Mouse (Mus musculus): Measurements from ENCODE around the gene Acsf3.
A peak's percentile ranks its signal among the peaks of the same experiment; 100 is the strongest.

Acsf3 gene

GRCm38 (mm10) chr8:122761109-122761508 lies 14.2 kb upstream of the Acsf3 start:
- DNase-seq (ENCODE audit: low spot score in 2 of 2): no peak

DNA sequence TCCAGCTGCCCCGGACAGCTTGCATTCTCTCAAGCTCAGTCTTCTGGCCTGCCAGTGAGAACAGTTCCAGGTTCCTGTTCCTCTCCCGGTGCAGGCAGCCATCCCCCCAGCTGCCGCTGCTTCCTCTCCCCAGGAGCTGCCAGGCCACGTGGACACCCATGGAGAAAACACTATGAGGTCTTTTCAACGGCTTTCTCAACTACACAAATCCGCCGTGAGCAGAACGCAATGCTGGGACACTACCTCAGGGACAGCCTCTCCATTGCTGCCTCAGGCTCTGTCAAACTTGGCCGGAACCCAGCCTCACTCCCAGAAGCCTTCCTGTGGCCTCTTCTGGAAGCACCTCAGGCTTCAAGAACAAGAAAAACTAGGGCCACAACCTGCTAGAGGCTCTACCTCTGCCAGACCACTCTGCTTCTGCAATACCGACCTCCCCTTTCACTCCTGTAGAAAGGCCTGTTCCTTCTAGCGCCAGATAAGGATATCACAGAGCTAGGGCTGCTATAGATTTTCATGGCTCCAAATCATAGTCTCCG lies 12.5 kb upstream of the Acsf3 start:
- no peak for DNase-seq (ENCODE audit: low spot score in 2 of 2)

GRCm38 (mm10) chr8:122763267-122763738 lies 12.0 kb upstream of the Acsf3 start:
- no peak for DNase-seq (ENCODE audit: low spot score in 2 of 2)

DNA sequence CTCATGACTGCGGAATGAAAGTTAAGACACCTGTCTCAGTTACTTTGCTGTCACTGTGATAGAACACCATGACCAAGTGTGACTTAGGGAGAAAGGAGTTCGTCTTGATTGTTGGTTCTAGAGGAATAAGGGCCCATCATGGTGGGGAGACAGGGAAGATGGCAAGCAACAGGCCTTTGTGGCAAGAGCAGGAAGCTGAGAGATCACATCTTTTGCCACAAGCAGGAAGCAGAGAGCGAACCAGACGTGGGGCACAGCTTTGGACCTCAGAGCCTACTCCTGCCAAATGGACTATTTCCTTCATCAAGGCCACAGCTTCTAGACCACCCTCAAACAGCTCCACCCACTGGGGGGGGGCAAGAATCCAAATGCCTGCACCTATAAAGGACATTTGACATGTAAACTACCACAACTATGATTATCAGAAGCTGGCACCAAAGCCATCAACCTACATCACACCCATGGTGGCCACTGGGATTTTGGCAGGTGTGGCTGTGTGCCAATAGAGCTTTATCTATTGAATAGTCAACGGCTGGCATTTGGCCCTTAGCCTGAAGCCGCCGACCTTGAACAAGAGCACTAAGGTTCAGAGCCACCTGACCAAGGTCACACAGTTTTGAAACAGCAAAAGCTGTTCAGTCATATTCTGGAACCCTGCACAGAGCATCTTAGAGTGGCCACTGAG lies 10.4 kb upstream of the Acsf3 start:
- no peak for DNase-seq (ENCODE audit: low spot score in 2 of 2)

- no peak for DNase-seq (ENCODE audit: low spot score in 2 of 2)
Measured at GRCm38 (mm10) chr8:122766189-122766588, 9.1 kb upstream of the Acsf3 start.

DNA sequence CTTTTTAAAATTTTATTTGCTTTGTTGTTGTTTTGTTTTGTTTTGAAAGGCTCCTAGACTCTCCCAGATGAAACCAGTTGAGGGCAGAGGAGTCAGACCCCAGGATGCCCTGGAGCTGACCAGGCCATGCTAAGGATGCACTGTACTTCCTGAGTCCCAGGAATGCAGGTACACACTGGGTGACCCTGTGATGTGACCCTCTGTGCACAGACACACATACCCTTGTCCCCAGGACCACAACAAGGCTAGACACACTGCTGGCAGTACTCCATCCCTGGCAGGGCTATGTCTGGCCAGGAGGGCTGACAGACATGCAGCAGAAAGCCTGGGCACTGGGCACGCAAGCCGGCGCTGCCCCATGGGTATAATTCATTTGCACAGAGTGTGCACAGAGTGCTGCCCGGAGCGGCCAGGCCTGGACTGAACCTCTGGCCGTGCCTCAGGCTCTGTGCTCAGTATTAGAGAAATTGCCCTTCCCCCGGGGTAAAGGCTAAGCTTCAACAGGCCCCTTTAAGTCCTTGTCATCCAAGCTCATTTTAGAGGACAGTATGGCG lies 8.6 kb upstream of the Acsf3 start:
- DNase-seq (ENCODE audit: low spot score in 2 of 2): no peak

- no peak for DNase-seq (ENCODE audit: low spot score in 2 of 2)
Measured at GRCm38 (mm10) chr8:122767229-122767628, 8.1 kb upstream of the Acsf3 start.

DNA sequence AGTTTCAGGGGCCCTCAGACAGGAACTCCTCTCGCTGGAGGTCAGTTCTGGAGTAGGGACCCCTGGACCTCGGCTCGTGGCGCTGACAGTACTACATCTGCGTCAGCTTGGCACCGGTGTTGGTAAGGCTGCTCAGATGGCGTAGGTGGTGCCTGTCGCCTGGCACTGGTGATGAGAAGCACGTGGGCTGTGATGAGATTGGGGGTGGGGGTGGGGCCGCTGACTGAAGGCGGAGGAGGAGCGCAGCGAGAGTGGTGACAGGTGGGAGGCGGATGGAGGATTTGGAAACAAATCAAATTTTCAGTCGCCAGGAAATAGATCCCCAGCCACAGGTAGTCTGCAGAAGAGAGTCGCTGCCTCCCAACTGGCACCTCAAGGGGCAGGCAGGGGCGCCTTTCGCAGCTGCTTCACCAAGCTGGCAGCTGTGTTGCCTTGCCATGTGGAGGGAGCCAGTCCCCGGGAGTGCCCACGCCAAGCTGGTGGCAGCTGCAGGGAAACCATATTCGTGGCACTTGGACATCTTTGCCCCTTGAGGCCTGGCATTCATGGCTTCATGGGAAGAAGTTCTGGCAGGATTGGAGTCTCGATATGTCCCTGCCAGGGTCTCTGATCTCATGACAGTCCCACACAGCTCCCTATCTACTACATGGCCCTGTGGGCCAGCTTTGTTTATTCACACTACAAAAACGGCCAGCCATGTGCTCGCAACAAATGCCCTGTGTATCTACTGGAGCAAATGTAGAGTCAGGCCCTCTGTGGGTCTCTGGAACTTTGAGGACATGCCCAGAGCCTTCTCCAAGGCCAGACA lies 5.8 kb upstream of the Acsf3 start:
- DNase-seq (ENCODE audit: low spot score in 2 of 2): peak in 1 of 2 experiments; percentile 65

DNA sequence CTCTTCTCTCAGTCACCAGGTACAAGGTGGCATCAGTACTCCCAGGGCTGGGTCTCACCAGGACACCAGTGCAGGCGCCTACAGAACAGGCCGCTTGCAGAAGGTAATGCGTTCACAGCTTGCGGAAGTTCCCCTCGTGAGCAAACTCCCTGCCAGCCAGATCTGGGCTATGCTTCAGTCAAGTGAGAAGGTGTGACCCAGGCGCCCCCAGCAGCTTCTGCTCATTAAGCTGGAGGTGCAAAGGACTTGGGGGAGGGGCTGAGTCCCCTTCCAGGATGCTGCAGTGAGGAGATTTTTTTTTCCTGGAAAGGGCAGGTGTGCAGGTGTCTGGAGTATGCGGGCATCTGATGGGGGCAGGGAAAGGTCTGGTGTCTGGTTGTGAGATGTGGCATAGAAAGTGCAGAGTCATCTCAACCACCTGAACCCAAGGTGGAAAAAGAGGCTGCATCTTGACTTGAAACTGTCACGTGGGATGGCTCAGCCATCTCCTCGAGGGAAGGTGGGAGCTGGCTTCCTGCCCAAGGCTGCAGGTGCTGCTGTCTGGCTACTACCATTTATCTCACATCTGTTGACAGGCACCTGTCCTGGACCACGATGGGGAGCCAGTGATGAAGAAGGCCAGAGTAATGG lies 2.7 kb upstream of the Acsf3 start:
- DNase-seq (ENCODE audit: low spot score in 2 of 2): no peak

- DNase-seq (ENCODE audit: low spot score in 2 of 2): no peak
Measured at GRCm38 (mm10) chr8:122777701-122778100, 2.4 kb downstream of the Acsf3 start.

DNA sequence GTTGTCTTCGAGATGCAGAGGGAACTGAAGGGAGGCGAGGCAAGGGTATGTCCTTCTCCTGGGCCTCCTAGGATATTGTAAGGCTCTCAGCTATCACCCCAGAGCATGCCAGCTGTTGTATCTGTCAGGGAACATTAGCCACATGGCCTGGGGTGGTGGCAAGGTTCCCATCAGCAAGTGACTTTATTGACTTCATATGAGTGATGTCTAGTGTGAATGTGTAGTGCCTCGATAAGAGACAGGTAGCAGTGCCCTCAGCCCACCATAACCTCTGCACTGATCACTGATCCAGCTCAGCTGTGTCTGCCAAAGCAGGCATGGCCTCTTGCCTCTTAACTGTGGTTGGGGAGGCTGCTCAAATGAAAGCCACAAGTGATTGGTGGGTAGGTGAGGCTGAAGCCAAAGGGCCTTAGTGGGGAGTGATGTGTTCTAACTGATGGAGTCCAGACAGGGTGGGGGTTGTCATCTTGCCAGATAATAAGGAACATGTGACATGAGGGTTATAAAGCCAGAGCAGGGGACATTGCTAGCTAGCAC lies 3.5 kb downstream of the Acsf3 start:
- no peak for DNase-seq (ENCODE audit: low spot score in 2 of 2)

GRCm38 (mm10) chr8:122779255-122779654 lies 4.0 kb downstream of the Acsf3 start:
- no peak for DNase-seq (ENCODE audit: low spot score in 2 of 2)

DNA sequence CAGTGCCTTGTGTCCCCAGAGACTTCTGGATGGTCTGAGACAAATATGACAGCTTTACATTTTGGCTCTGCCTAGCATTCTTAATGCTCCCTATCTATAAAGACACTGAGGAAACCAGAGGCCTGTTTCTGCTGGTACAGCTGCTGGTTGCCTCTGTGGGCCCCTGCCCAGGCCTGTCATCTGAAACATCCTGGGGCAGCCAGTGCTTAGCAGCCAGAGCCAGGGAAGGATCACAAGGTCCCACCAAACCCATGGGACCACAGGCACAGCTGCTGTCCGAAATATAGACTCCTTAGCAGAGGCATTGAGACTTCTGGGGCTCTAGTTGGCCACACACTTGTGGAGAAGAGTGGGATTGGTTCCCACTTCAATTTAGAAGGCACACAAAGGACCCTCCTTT lies 9.5 kb downstream of the Acsf3 start:
- DNase-seq (ENCODE audit: low spot score in 2 of 2): no peak

GRCm38 (mm10) chr8:122789796-122790195 lies 14.5 kb downstream of the Acsf3 start:
- no peak for DNase-seq (ENCODE audit: low spot score in 2 of 2)

DNA sequence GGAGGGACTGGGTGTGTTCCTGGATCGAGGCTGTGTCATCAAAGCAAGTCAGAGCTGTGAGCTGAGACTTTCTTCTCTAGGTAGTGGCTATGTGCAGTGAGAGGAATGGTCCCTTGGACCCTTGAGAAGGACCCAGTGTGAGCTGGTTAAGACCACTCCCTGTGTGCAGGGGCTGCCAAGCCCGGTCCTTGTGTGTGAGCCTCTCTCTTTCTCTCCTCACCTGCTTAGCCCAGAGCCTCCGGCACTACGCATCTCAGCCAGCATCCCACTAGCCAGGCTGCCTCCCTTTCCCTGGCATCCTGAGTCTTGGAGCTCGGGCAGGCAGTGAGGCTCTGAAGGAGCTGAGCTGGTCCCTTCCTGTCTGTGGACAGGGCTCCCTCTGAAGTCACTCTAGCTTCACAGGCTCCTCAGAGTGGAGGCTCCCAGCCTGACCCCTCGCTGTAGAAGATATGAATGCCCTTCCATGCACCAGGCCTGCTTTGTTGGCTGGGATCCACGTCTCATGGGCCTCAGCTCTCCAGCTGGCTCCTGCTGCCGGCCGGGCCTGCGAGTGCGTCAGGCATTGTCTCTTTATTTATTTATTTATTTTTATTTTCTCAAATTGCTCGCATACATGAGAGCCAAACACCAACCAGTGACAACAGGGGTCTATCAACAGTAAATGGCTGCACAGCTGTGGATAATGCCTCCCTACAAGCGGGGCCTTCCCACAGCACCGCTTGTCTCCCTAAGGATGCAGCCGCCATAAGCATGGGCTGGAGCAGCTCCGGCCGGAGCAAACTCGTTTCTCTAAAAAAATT lies 18.3 kb downstream of the Acsf3 start:
- DNase-seq (ENCODE audit: low spot score in 2 of 2): no peak

DNA sequence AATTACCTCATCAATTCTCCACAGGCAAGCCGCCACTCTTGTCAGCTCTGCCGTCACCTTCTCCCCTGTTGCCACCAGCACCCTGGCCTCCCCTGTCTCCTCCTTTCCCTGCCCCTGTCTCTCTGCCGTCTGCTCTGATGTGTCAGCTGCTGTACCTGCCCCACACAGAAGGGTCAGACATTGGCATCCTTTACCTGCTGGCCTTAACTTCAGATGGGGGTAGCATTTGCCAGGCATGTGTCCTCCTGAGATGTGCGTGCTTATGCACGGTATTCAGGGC lies 18.8 kb downstream of the Acsf3 start:
- DNase-seq (ENCODE audit: low spot score in 2 of 2): no peak

- DNase-seq (ENCODE audit: low spot score in 2 of 2): no peak
Measured at GRCm38 (mm10) chr8:122803906-122804761, 28.8 kb downstream of the Acsf3 start.

DNA sequence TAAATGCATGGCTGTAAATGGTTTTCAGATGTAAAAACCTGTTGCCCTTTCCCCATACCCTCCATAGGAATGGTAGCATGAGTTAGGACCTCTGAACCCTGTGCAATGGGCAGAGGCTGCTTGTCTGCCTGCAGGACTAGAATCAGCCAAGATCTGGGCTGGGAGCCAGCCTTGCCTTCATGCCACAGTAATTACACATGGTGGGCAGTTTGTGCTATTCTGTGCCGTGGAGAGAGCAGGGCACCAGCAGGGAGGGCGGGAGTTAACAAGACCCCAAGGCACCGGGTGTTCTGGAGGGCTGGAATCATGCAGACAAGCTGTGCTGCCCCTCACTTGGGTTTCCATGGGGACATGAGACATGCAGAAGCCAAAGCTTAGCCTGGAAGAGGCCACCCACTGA lies 30.1 kb downstream of the Acsf3 start:
- no peak for DNase-seq (ENCODE audit: low spot score in 2 of 2)

- DNase-seq (ENCODE audit: low spot score in 2 of 2): no peak
Measured at GRCm38 (mm10) chr8:122806956-122807538, 31.8 kb downstream of the Acsf3 start.

GRCm38 (mm10) chr8:122807907-122808306 lies 32.6 kb downstream of the Acsf3 start:
- no peak for DNase-seq (ENCODE audit: low spot score in 2 of 2)
